Mouse (Mus musculus): ENCODE measurements around the gene Mif4gd. TPM values are rescaled to one million over a fixed set of nuclear protein-coding genes. Genes with fewer than 3 reads are reported as not detected.

Gene Mif4gd
- polyA plus RNA-seq (2015; fragmentation: Nextera tagmentation; extraction: Ambion mirVana): 35.9 and 47.4 TPM in 2 replicates

DNA sequence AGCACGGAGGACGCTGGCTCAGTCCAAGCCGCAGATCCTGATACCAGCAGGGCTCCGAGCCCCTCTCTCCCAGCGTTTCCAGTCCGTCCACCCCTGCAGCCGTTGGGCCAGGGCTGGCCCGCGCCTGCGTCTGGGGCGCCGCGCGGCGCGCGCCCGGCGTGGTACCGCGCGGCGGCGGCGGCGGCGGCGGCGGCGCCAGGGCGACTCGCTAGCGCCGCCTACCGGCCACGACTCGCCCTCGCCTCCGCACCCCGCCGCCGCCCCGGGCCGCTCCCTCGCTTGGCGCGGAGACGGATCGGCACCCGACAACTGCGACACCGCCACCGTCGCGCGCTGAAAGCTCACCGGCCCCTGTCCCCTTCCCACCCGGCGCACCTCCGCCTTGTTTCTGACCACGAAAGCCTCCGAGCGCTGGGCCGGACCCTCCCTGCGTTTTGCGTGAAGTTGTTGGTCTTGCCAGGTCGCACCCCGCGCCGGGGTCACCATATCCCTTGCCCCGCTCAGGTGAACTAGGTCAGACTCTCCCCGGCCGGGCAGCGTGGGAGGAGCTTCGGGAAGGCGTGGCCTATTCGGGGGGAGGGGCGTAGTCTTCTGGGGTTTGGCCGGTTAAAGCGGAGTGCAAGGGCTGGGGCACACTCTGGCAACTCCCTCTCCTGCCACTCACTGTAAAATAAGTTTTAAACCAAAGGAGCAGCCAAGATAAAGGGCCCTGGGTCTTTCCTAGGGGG lies at the start of gene Mif4gd:
Gene Mif4gd (minus strand): TSS at position 560 of the 728 bp plus-strand sequence.
- Histone ChIP-seq H3K9ac (ENCODE audit: low read length) (peak within 1 kb of the TSS; percentile 91), H3K9me3 (replicated peaks; ENCODE audit: control insufficient read depth, low read length) (no peaks in the 10 kb centered on the region), H3K4me2 (ENCODE audit: low read depth, low read length) (peak within 1 kb of the TSS; percentile 60), H3K27ac (ENCODE audit: low read length) (peak within 1 kb of the TSS; percentile 98), H3K4me3 (replicated peaks; ENCODE audit: low read length) (peak within 1 kb of the TSS; percentile 87), H3K4me1 (ENCODE audit: control insufficient read depth, insufficient read depth, low read length) (peaks cover 21% of the 10 kb centered on the region), H3K27me3 (ENCODE audit: control insufficient read depth, insufficient read depth, low read length) (no peaks in the 10 kb centered on the region), H3K36me3 (ENCODE audit: control insufficient read depth, insufficient read depth, low read length) (peaks cover 5% of the 10 kb centered on the region; the same call in 1 of the 2 replicates)
- peak; percentile 86 for ATAC-seq (ENCODE audit: insufficient read depth, low FRiP score)
- under 1% methylated on average over 77 of the region's 80 CpGs for WGBS

GRCm38 (mm10) chr11:115660376-115660775 lies 47.6 kb upstream of the Mif4gd start:
- Histone ChIP-seq H3K27ac (ENCODE audit: low read length) (no peak overlapping the region), H3K4me1 (ENCODE audit: control insufficient read depth, insufficient read depth, low read length) (no peaks in the 10 kb centered on the region), H3K9ac (ENCODE audit: low read length) (no peak overlapping the region), H3K27me3 (ENCODE audit: control insufficient read depth, insufficient read depth, low read length) (no peaks in the 10 kb centered on the region), H3K9me3 (replicated peaks; ENCODE audit: control insufficient read depth, low read length) (no peaks in the 10 kb centered on the region), H3K4me2 (ENCODE audit: low read depth, low read length) (no peak overlapping the region), H3K4me3 (replicated peaks; ENCODE audit: low read length) (no peak overlapping the region), H3K36me3 (ENCODE audit: control insufficient read depth, insufficient read depth, low read length) (no peaks in the 10 kb centered on the region)
- 94% methylated on average over 4 of the region's 4 CpGs for WGBS
- no peak for ATAC-seq (ENCODE audit: insufficient read depth, low FRiP score)

- H3K4me1 ChIP-seq (ENCODE audit: control insufficient read depth, insufficient read depth, low read length): no peaks in the 10 kb centered on the region
- no peak for ATAC-seq (ENCODE audit: insufficient read depth, low FRiP score)
- 79% methylated on average over 6 of the region's 6 CpGs for whole genome bisulfite sequencing
These were observed 45.8 kb upstream of the Mif4gd start for GRCm38 (mm10) chr11:115658521-115658920.

GRCm38 (mm10) chr11:115654128-115654527 lies 41.4 kb upstream of the Mif4gd start:
- no peak overlapping the region for H3K4me3 ChIP-seq (replicated peaks; ENCODE audit: low read length)
- no peaks in the 10 kb centered on the region for H3K27me3 ChIP-seq (ENCODE audit: control insufficient read depth, insufficient read depth, low read length)
- 66% methylated on average over 2 of the region's 2 CpGs for WGBS
- no peaks in the 10 kb centered on the region for H3K36me3 ChIP-seq (ENCODE audit: control insufficient read depth, insufficient read depth, low read length)
- H3K9me3 ChIP-seq (replicated peaks; ENCODE audit: control insufficient read depth, low read length): no peaks in the 10 kb centered on the region
- ATAC-seq (ENCODE audit: insufficient read depth, low FRiP score): no peak
- H3K27ac ChIP-seq (ENCODE audit: low read length): no peak overlapping the region
- no peak overlapping the region for H3K9ac ChIP-seq (ENCODE audit: low read length)
- no peaks in the 10 kb centered on the region for H3K4me1 ChIP-seq (ENCODE audit: control insufficient read depth, insufficient read depth, low read length)
- no peak overlapping the region for H3K4me2 ChIP-seq (ENCODE audit: low read depth, low read length)

More at GRCm38 (mm10) chr11:115658521-115658920, 45.8 kb upstream of the Mif4gd start:
- H3K27ac ChIP-seq (ENCODE audit: low read length): no peak overlapping the region
- no peak overlapping the region for H3K9ac ChIP-seq (ENCODE audit: low read length)
- no peak overlapping the region for H3K4me2 ChIP-seq (ENCODE audit: low read depth, low read length)
- H3K4me3 ChIP-seq (replicated peaks; ENCODE audit: low read length): no peak overlapping the region
- no peaks in the 10 kb centered on the region for H3K36me3 ChIP-seq (ENCODE audit: control insufficient read depth, insufficient read depth, low read length)
- H3K27me3 ChIP-seq (ENCODE audit: control insufficient read depth, insufficient read depth, low read length): no peaks in the 10 kb centered on the region
- no peaks in the 10 kb centered on the region for H3K9me3 ChIP-seq (replicated peaks; ENCODE audit: control insufficient read depth, low read length)

GRCm38 (mm10) chr11:115653194-115653593 lies 40.4 kb upstream of the Mif4gd start:
- no peaks in the 10 kb centered on the region for H3K27me3 ChIP-seq (ENCODE audit: control insufficient read depth, insufficient read depth, low read length)
- H3K36me3 ChIP-seq (ENCODE audit: control insufficient read depth, insufficient read depth, low read length): no peaks in the 10 kb centered on the region
- no peak overlapping the region for H3K9ac ChIP-seq (ENCODE audit: low read length)
- H3K9me3 ChIP-seq (replicated peaks; ENCODE audit: control insufficient read depth, low read length): no peaks in the 10 kb centered on the region
- no peak overlapping the region for H3K27ac ChIP-seq (ENCODE audit: low read length)
- H3K4me2 ChIP-seq (ENCODE audit: low read depth, low read length): no peak overlapping the region
- H3K4me1 ChIP-seq (ENCODE audit: control insufficient read depth, insufficient read depth, low read length): no peaks in the 10 kb centered on the region
- no peak overlapping the region for H3K4me3 ChIP-seq (replicated peaks; ENCODE audit: low read length)
- no peak for ATAC-seq (ENCODE audit: insufficient read depth, low FRiP score)
- WGBS: 82% methylated on average over 3 of the region's 3 CpGs

- 85% methylated on average over 3 of the region's 3 CpGs for WGBS
- ATAC-seq (ENCODE audit: insufficient read depth, low FRiP score): no peak
- no peaks in the 10 kb centered on the region for H3K9me3 ChIP-seq (replicated peaks; ENCODE audit: control insufficient read depth, low read length)
These were observed 38.9 kb upstream of the Mif4gd start for GRCm38 (mm10) chr11:115651680-115652079.

DNA sequence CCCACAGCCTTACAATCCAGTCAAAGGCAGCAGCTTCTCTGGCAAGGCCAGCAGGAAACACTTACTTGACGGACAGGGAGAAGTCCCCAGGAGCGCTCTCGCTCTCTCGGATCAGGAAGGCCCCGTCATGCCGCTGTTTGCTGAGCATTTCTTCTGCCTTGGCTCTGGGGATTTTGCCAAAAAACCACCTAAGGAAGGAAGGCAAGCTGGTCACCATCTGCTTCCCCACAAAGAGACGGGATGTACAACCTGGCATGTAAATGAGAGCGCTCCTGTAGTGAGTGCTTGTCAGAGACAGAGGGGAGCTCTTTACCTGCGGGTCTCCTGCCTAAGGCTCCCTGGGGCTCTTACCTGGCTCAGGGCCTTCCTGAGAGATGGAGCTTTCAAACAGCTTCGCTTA lies 36.9 kb upstream of the Mif4gd start:
- Histone ChIP-seq H3K4me1 (ENCODE audit: control insufficient read depth, insufficient read depth, low read length) (no peaks in the 10 kb centered on the region), H3K4me3 (replicated peaks; ENCODE audit: low read length) (no peak overlapping the region), H3K9ac (ENCODE audit: low read length) (no peak overlapping the region), H3K27me3 (ENCODE audit: control insufficient read depth, insufficient read depth, low read length) (no peaks in the 10 kb centered on the region), H3K27ac (ENCODE audit: low read length) (no peak overlapping the region), H3K4me2 (ENCODE audit: low read depth, low read length) (no peak overlapping the region), H3K9me3 (replicated peaks; ENCODE audit: control insufficient read depth, low read length) (no peaks in the 10 kb centered on the region), H3K36me3 (ENCODE audit: control insufficient read depth, insufficient read depth, low read length) (no peaks in the 10 kb centered on the region)
- WGBS: 69% methylated on average over 10 of the region's 10 CpGs
- no peak for ATAC-seq (ENCODE audit: insufficient read depth, low FRiP score)

More at GRCm38 (mm10) chr11:115651680-115652079, 38.9 kb upstream of the Mif4gd start:
- H3K27ac ChIP-seq (ENCODE audit: low read length): no peak overlapping the region
- no peaks in the 10 kb centered on the region for H3K27me3 ChIP-seq (ENCODE audit: control insufficient read depth, insufficient read depth, low read length)
- no peaks in the 10 kb centered on the region for H3K36me3 ChIP-seq (ENCODE audit: control insufficient read depth, insufficient read depth, low read length)
- H3K9ac ChIP-seq (ENCODE audit: low read length): no peak overlapping the region
- no peak overlapping the region for H3K4me3 ChIP-seq (replicated peaks; ENCODE audit: low read length)
- H3K4me2 ChIP-seq (ENCODE audit: low read depth, low read length): no peak overlapping the region
- H3K4me1 ChIP-seq (ENCODE audit: control insufficient read depth, insufficient read depth, low read length): no peaks in the 10 kb centered on the region

DNA sequence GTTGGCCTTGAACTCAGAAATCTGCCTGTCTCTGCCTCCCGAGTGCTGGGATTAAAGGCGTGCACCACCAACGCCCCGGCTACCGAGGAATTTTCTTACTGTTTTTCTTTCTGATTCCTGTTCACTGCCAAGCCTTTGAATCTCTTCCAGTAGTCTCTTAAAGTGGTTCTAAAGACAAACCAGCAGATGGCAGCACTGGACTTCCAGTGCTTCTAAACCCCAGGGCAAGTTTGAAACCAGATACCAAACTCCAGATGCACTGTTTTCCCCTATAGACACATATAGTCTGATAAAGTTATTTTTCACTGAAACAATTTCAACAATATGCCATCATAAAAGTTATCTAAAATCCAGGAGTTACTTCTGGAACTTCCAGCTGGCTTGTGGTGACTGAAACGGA lies 34.7 kb upstream of the Mif4gd start:
- WGBS: 51% methylated on average over 6 of the region's 6 CpGs
- no peak overlapping the region for H3K9ac ChIP-seq (ENCODE audit: low read length)
- no peak overlapping the region for H3K4me2 ChIP-seq (ENCODE audit: low read depth, low read length)
- H3K4me1 ChIP-seq (ENCODE audit: control insufficient read depth, insufficient read depth, low read length): no peaks in the 10 kb centered on the region
- H3K36me3 ChIP-seq (ENCODE audit: control insufficient read depth, insufficient read depth, low read length): no peaks in the 10 kb centered on the region
- no peak overlapping the region for H3K27ac ChIP-seq (ENCODE audit: low read length)
- no peaks in the 10 kb centered on the region for H3K9me3 ChIP-seq (replicated peaks; ENCODE audit: control insufficient read depth, low read length)
- H3K4me3 ChIP-seq (replicated peaks; ENCODE audit: low read length): no peak overlapping the region
- no peak for ATAC-seq (ENCODE audit: insufficient read depth, low FRiP score)
- no peaks in the 10 kb centered on the region for H3K27me3 ChIP-seq (ENCODE audit: control insufficient read depth, insufficient read depth, low read length)

DNA sequence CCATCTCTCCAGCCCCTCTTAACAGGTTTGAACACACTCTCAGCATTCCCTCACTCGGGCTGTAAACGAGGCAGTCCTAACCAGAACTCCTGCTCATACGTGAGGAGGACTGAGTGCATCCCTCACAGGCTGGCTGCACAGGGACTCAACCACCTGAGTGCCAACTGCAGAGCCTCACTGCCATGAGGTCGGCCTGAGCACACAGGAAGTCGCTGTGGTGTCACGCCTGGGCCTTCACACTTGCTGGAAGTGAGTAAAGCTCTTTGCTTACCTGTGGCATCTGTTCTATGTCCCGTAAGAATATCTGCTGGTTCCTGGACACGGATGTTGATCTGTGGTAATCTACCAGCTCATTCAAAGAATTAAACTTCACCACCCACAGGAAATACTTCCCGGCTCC lies 33.7 kb upstream of the Mif4gd start:
- ATAC-seq (ENCODE audit: insufficient read depth, low FRiP score): no peak
- H3K4me2 ChIP-seq (ENCODE audit: low read depth, low read length): no peak overlapping the region
- H3K27ac ChIP-seq (ENCODE audit: low read length): no peak overlapping the region
- no peak overlapping the region for H3K9ac ChIP-seq (ENCODE audit: low read length)
- H3K36me3 ChIP-seq (ENCODE audit: control insufficient read depth, insufficient read depth, low read length): no peaks in the 10 kb centered on the region
- no peaks in the 10 kb centered on the region for H3K4me1 ChIP-seq (ENCODE audit: control insufficient read depth, insufficient read depth, low read length)
- no peaks in the 10 kb centered on the region for H3K9me3 ChIP-seq (replicated peaks; ENCODE audit: control insufficient read depth, low read length)
- no peaks in the 10 kb centered on the region for H3K27me3 ChIP-seq (ENCODE audit: control insufficient read depth, insufficient read depth, low read length)
- 87% methylated on average over 9 of the region's 9 CpGs for WGBS
- no peak overlapping the region for H3K4me3 ChIP-seq (replicated peaks; ENCODE audit: low read length)
